Mouse (Mus musculus) cortical plate, adult 2 months (tissue): ENCODE results near the gene Optc.

Experiments
- CTCF ChIP-seq: fragments of 200-500 bp; IDR thresholded peaks from 2 replicates; pipeline ENCODE4 v1.5.1; 2011; ENCODE audit warnings: mild to moderate bottlenecking, control low read depth, low read length; ENCODE audit not compliant: insufficient read depth; ENCODE audit errors: extremely low read depth
- POLR2A ChIP-seq: fragments of 200-500 bp; IDR thresholded peaks from 2 replicates; pipeline ENCODE4 v1.6.1; 2011; ENCODE audit warnings: mild to moderate bottlenecking, low read length, control low read depth; ENCODE audit not compliant: insufficient read depth; ENCODE audit errors: extremely low read depth

GRCm38 (mm10) chr1:133908659-133909575, 1.1 kb upstream of the Optc start:
- TF ChIP-seq CTCF (no peak), POLR2A (0 out of 2 replicates have a peak, but pooled peaks have one; percentile 39)
